ENCODE assay signal across 14 mouse cellular contexts in the genomic region with DNA sequence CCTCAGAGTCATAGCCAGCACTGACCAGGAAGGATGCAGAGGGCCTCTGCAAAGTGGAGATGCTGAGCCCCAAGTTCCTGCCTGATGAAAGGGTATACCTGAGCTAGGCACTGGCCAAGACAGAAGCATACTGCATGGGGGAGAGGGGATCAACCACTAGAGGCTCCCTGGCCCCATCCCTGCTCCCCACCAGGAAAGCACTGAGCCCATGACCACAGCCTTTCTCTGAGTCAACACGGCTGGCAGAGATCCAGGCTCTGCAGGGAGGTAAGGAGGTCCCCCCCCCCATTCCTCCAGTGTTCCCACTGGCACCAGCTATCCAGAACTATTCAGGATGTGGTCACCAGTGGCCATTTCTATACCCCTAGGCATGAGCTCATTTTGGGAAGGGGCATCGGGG. TPM values are rescaled to one million over a fixed set of nuclear protein-coding genes. Genes with fewer than 3 reads are reported as not detected.
DNase-seq lines count a peak whose midpoint lies in the region; ATAC-seq and TF ChIP-seq lines count a peak whose summit lies in the region.
"Had no signal": no experiment of that assay in that cellular context is flagged by ENCODE, and none has a peak within 500 bp of the region (broad histone marks: within the 10 kb centered on the region; RNA-seq: fewer than 3 reads in every experiment).

No protein-coding gene starts in this region.

- H3K27ac ChIP-seq in gastrocnemius, adult 2 months, result peak overlapping the region; percentile 61
- H3K27ac ChIP-seq in lung, embryonic 14.5 days (ENCODE audit: low read depth), result no peak overlapping the region
- H3K27ac ChIP-seq in left cerebral cortex, adult 2 months, result no peak overlapping the region
- H3K27ac ChIP-seq: kidney, embryonic 15.5 days; liver, embryonic 13.5 days had no signal

- no peak for TF ChIP-seq POLR2A in brain, embryonic 14.5 days (IDR thresholded peaks at IDR 0.05; ENCODE audit: borderline replicate concordance, extremely low read depth, insufficient read depth, insufficient read length, poor library complexity, severe bottlenecking)

- no peaks in the 10 kb centered on the region for H3K36me3 ChIP-seq in lung, embryonic 14.5 days (ENCODE audit: insufficient read depth)
- H3K36me3 ChIP-seq: kidney, embryonic 15.5 days; liver, embryonic 13.5 days had no signal

- 66% methylated on average over 2 of the region's 2 CpGs for WGBS in lung, embryonic 14.5 days

- H3K9ac ChIP-seq in lung, embryonic 14.5 days, result no peak overlapping the region
- H3K9ac ChIP-seq: kidney, embryonic 15.5 days; liver, embryonic 13.5 days had no signal

- no peak for TF ChIP-seq CTCF in gastrocnemius, adult 2 months (IDR thresholded peaks at IDR 0.05)
- TF ChIP-seq CTCF in lung, embryonic 14.5 days (IDR thresholded peaks at IDR 0.05; ENCODE audit: low read depth), result no peak
- no peak for TF ChIP-seq CTCF in brain, embryonic 14.5 days (IDR thresholded peaks at IDR 0.05; ENCODE audit: borderline replicate concordance, extremely low read depth, insufficient read depth, insufficient read length)
- TF ChIP-seq CTCF in left cerebral cortex, adult 2 months (IDR thresholded peaks at IDR 0.05), result no peak

- H3K9me3 ChIP-seq in lung, embryonic 14.5 days (ENCODE audit: low read depth, low read length), result no peaks in the 10 kb centered on the region
- H3K9me3 ChIP-seq: kidney, embryonic 15.5 days; liver, embryonic 13.5 days had no signal

- H3K4me2 ChIP-seq in lung, embryonic 14.5 days, result no peak overlapping the region
- H3K4me2 ChIP-seq: kidney, embryonic 15.5 days; liver, embryonic 13.5 days had no signal

- no peaks in the 10 kb centered on the region for H3K27me3 ChIP-seq in lung, embryonic 14.5 days (ENCODE audit: insufficient read depth, low read length)
- H3K27me3 ChIP-seq: kidney, embryonic 15.5 days; liver, embryonic 13.5 days had no signal

- DNase-seq in gastrocnemius, adult 2 months, result peak; percentile 60
- no peak for DNase-seq in gastrocnemius, postnatal 36 days
- DNase-seq in lung, embryonic 14.5 days, result peak; percentile 21
- no peak for DNase-seq in lung, adult 18-20 months
- DNase-seq in 3T3-L1 (ENCODE audit: low read depth, low spot score), result peak; percentile 89
- peak; percentile 38 for DNase-seq in brain, embryonic 14.5 days (ENCODE audit: low read depth)
- DNase-seq in left cerebral cortex, adult 2 months (ENCODE audit: extremely low spot score in 1 of 2, low spot score in 2 of 2), result no peak
- no peak for DNase-seq in right cerebral cortex, postnatal 10 days (ENCODE audit: low spot score in 2 of 2)
- DNase-seq: cerebellum, adult 11-12 months; embryo, embryonic 11 days; liver, embryonic 13.5 days had no signal

- intact Hi-C loops in gastrocnemius, adult 2 months (cut with DNase I), result no loop called here
- intact Hi-C loops in gastrocnemius, postnatal 36 days (cut with DNase I), result no loop called here
- intact Hi-C loops in left cerebral cortex, adult 2 months (cut with DNase I), result no loop called here

- H3K4me1 ChIP-seq in lung, embryonic 14.5 days (ENCODE audit: insufficient read depth), result no peaks in the 10 kb centered on the region
- H3K4me1 ChIP-seq: liver, embryonic 13.5 days had no signal

- no peak overlapping the region for H3K4me3 ChIP-seq in gastrocnemius, adult 2 months
- H3K4me3 ChIP-seq in lung, embryonic 14.5 days (ENCODE audit: low read depth, low read length), result no peak overlapping the region
- no peak overlapping the region for H3K4me3 ChIP-seq in left cerebral cortex, adult 2 months
- H3K4me3 ChIP-seq: kidney, embryonic 15.5 days; liver, embryonic 13.5 days had no signal

- no peak for ATAC-seq in lung, embryonic 14.5 days (ENCODE audit: insufficient read depth)

RNA-seq across cellular contexts. Expression of gene Polm, which starts 11.5 kb away (rescaled TPM):
- 1 to 10 TPM; 1.7 to 3.1 TPM for total RNA-seq in gastrocnemius, adult 2 months (2021)
- 1 to 10 TPM; 1.9 to 2.3 TPM for total RNA-seq in gastrocnemius, postnatal 36 days (2021)
- polyA plus RNA-seq in lung, embryonic 14.5 days (2014; fragmentation: Nextera tagmentation; extraction: Ambion mirVana), result 6.8 and 7.7 TPM in 2 replicates
- 18.9 and 24.5 TPM in 2 replicates for polyA plus RNA-seq in brain, embryonic 14.5 days (2012; rRNA removed)
- 10 to 100 TPM in 1 of 2 experiments, 1 to 10 TPM in 1; 8.6 to 10.5 TPM for total RNA-seq in left cerebral cortex, adult 2 months (2021)

RNA-seq across cellular contexts. Expression of gene Aebp1, which starts 12.4 kb away (rescaled TPM):
- total RNA-seq in gastrocnemius, adult 2 months (2021), result 10 to 100 TPM; 52.8 to 72.3 TPM
- 10 to 100 TPM; 28.2 to 55.2 TPM for total RNA-seq in gastrocnemius, postnatal 36 days (2021)
- 30.8 and 32.5 TPM in 2 replicates for polyA plus RNA-seq in lung, embryonic 14.5 days (2014; fragmentation: Nextera tagmentation; extraction: Ambion mirVana)
- 6.6 and 18.7 TPM in 2 replicates for polyA plus RNA-seq in brain, embryonic 14.5 days (2012; rRNA removed)
- total RNA-seq in left cerebral cortex, adult 2 months (2021), result 10 to 100 TPM; 16.5 to 22.8 TPM
- total RNA-seq: megakaryocyte progenitor cell, adult 5-6 weeks had no signal

RNA-seq across cellular contexts. Expression of gene Pold2, which starts 28.8 kb away (rescaled TPM):
- 10 to 100 TPM; 39.7 to 48.5 TPM for total RNA-seq in gastrocnemius, adult 2 months (2021)
- total RNA-seq in gastrocnemius, postnatal 36 days (2021), result 10 to 100 TPM; 34.5 to 37.1 TPM
- 148 and 156 TPM in 2 replicates for polyA plus RNA-seq in lung, embryonic 14.5 days (2014; fragmentation: Nextera tagmentation; extraction: Ambion mirVana)
- polyA plus RNA-seq in brain, embryonic 14.5 days (2012; rRNA removed), result 78.0 and 126 TPM in 2 replicates
- total RNA-seq in left cerebral cortex, adult 2 months (2021), result 10 to 100 TPM; 18.7 to 20.7 TPM

RNA-seq across cellular contexts. Expression of gene Pgam2, which starts 45.8 kb away (rescaled TPM):
- 1,000 to 10,000 TPM; 2,835 to 2,943 TPM for total RNA-seq in gastrocnemius, adult 2 months (2021)
- 1,000 to 10,000 TPM; 3,227 to 4,326 TPM for total RNA-seq in gastrocnemius, postnatal 36 days (2021)
- polyA plus RNA-seq in lung, embryonic 14.5 days (2014; fragmentation: Nextera tagmentation; extraction: Ambion mirVana), result 1.6 and 19.6 TPM in 2 replicates
- 0.59 and 0.82 TPM in 2 replicates for polyA plus RNA-seq in brain, embryonic 14.5 days (2012; rRNA removed)
- 1 to 10 TPM; 5.4 to 9.5 TPM for total RNA-seq in left cerebral cortex, adult 2 months (2021)
- total RNA-seq: megakaryocyte progenitor cell, adult 5-6 weeks had no signal

RNA-seq across cellular contexts. Expression of gene Myl7, which starts 49.3 kb away (rescaled TPM):
- total RNA-seq in gastrocnemius, adult 2 months (2021), result not detected
- not detected for total RNA-seq in gastrocnemius, postnatal 36 days (2021)
- polyA plus RNA-seq in lung, embryonic 14.5 days (2014; fragmentation: Nextera tagmentation; extraction: Ambion mirVana), result 21.4 and 344 TPM in 2 replicates
- polyA plus RNA-seq in brain, embryonic 14.5 days (2012; rRNA removed), result 0.29 and 0.38 TPM in 2 replicates
- total RNA-seq in left cerebral cortex, adult 2 months (2021), result not detected
- total RNA-seq: layer of hippocampus, postnatal 36 days; megakaryocyte progenitor cell, adult 5-6 weeks had no signal

Comparison
In these comparisons a context has a peak if more than half of its experiments do, and no peak if none do; other contexts are left out.
1. DNase-seq: peak in gastrocnemius, adult 2 months (single experiment), lung, embryonic 14.5 days (single experiment), 3T3-L1 (single experiment) and brain, embryonic 14.5 days (single experiment); none in gastrocnemius, postnatal 36 days (0 of 2), lung, adult 18-20 months (0 of 2), left cerebral cortex, adult 2 months (0 of 2) and right cerebral cortex, postnatal 10 days (0 of 2).